Mouse (Mus musculus): ENCODE results near the gene Psmd6.

GRCm38 (mm10) chr14:14083811-14084210 lies 37.0 kb downstream of the Psmd6 start:
- TF ChIP-seq CTCF (IDR thresholded peaks at IDR 0.05; ENCODE audit: borderline replicate concordance, insufficient read depth, low read depth, low read length) (no peak), POLR2A (IDR thresholded peaks at IDR 0.05; ENCODE audit: borderline replicate concordance, insufficient read depth, low read length) (no peak)

All from cerebellum, adult 2 months (tissue).